Mouse (Mus musculus): Measurements from ENCODE around the gene Gm17482. TPM values are rescaled to one million over a fixed set of nuclear protein-coding genes. Genes with fewer than 3 reads are reported as not detected.
A peak's percentile ranks its signal among the peaks of the same experiment; 100 is the strongest.
"Not testable (repeated sequence)": the region's sequence is repeated elsewhere in the genome, so short reads cannot be mapped to it uniquely, and the experiment has no call there.

Gene Gm17482
- total RNA-seq (2021) = not detected
- long read RNA-seq, partial matches to known transcripts = 0 of 4 reads
- long read RNA-seq, other reads (novel, unspliced or antisense) = 4 of 4 reads

DNA sequence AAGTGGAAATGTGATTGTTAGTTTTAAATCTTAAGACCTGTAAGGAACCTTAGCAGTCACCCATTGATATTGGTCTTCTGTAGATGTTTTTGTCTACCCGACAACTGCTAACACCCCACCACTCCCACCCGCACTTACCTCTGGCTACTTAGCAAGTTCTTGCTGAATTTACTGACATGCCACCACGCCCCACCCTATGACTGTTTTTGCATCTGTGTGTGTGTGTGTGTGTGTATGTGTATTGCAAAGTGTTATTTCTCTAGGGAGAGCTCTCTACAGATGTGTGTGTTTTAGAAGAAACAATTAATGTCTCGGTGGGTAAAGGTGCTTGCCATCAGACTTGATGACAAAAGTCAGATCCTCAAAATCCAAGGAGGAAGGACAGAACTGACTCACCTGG, at the start of gene Gm17482:
Gene Gm17482 (plus strand): TSS at position 301 of the 400 bp plus-strand sequence.
- no peak for DNase-seq (ENCODE audit: low spot score in 2 of 2)

GRCm38 (mm10) chr6:115178826-115179225, 48.3 kb upstream of the Gm17482 start:
- no peak for DNase-seq (ENCODE audit: low spot score in 2 of 2)

DNA sequence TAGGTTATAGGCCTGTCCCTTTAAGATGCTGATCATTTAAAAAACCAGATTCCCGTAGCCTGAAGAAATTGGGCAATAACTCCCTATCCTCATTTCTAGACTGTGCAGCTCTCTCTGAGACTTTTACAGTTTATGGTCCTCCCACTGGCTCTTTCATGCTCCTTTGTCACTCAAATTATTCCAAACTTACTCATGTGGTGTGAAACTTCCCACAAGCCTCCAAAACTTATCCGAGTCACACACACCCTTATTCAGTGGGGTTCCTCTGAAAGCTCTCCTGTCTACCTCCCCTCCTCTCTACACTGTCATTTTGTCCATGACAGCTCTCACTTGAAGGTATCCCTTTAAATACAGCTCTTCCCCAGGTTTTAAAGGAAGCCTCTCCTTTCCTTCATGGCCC, 46.0 kb upstream of the Gm17482 start:
- DNase-seq (ENCODE audit: low spot score in 2 of 2) = no peak

DNA sequence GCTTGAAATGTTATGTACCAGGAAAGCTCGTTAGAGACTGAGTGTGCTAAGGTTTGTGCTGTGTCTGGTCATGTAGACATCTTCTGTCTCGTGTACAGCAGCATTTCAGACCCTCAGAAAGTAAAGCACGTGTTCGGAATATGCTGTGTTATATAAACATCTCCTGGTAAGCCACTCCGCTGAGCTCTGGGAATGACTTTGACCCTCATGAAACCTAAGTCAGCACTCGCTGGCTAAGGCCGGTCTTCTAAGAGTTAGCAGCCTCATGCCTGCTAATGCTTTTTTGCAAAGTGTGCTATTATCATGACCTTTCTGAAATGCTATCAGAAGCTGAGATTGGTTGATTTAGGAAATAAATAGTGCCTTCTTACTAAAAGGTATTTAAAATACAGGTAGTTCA, 36.0 kb upstream of the Gm17482 start:
- DNase-seq (ENCODE audit: low spot score in 2 of 2) = no peak

GRCm38 (mm10) chr6:115200753-115201152, 26.4 kb upstream of the Gm17482 start:
- DNase-seq (ENCODE audit: low spot score in 2 of 2) = no peak

GRCm38 (mm10) chr6:115203029-115203428, 24.1 kb upstream of the Gm17482 start:
- no peak for DNase-seq (ENCODE audit: low spot score in 2 of 2)

DNA sequence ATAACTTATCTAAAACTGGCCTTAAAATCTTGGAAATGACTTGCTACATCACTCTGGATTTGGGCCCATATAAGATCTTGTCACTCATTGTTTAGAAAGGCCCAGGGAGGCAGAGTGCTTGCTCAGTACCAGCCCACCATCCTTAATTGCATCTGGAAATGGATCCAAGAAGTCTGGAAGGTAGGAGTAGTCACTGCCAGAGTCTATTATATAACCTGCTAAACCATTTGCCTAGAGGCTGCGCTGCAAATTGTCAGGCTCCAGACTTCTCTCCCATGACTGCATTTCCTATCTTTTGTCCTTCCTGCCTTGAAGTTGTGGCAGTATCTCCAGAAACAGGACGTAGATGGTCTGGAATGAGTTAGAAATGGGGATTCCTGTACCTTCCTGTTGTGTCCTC, 17.0 kb upstream of the Gm17482 start:
- DNase-seq (ENCODE audit: low spot score in 2 of 2) = peak in 1 of 2 experiments; percentile 71

DNA sequence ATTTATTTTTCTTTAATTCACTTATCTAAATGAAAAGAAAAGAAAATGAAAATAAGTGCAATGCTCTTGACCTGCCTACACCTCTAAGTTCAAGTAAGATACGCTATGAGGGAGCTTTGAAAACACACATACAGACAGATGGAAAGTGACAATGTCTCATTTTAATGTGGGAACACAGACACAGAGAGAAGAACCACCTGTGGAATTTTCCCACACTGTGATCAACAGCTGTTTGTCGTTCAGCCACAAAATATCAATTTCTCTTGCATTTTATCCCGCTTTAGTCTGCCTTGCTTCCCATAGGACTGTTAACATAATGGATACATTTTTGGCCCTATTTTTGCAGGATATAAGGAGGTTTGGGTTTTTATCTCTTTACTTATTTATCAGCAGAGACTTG, 16.3 kb upstream of the Gm17482 start:
- no peak for DNase-seq (ENCODE audit: low spot score in 2 of 2)

GRCm38 (mm10) chr6:115212132-115212903, 14.8 kb upstream of the Gm17482 start:
- no peak for DNase-seq (ENCODE audit: low spot score in 2 of 2)

- no peak for DNase-seq (ENCODE audit: low spot score in 2 of 2)
These were observed 14.0 kb upstream of the Gm17482 start for GRCm38 (mm10) chr6:115213129-115213528.

DNA sequence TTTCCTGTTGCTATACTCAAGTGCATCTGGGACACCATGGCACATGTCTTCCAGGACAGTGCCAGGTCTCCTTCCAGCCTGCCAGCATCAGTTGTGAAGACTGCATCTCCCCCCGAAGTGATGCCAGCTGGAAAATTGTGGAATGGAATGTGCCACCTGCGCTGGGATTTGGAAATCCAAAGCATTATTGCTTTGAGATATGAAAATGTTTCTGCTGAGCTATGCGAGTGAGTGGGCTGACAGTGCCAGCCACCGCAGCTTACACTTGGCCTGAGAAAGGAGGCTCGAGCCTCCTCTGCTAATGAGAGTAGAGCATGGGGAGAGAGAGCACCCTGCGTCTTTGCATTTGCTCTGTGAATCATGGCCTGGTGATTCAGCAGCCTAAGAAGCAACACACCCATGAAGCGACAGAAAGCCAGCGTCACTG, 5.9 kb upstream of the Gm17482 start:
- DNase-seq (ENCODE audit: low spot score in 2 of 2) = peak; percentile 42 to 59

DNA sequence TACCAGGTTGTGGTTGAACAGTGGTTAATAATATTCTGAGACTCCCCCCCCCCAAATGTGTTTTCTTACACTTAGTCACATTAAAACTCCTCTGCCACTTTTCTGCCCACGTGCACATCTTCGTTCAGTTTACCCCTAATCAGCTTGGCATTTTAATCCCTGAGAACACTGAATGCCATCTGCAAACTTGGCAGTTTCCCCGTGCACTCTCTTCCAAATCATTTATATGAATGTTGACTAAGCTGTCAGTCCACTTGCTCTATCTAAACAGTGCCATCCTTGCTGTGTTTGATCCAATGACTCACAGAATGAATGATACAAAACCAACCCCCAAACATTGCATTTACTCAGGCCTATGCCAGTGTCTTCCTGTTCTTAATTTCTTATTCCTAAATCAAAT, 1.6 kb upstream of the Gm17482 start:
- peak; percentile 80 to 93 for DNase-seq (ENCODE audit: low spot score in 2 of 2)

DNA sequence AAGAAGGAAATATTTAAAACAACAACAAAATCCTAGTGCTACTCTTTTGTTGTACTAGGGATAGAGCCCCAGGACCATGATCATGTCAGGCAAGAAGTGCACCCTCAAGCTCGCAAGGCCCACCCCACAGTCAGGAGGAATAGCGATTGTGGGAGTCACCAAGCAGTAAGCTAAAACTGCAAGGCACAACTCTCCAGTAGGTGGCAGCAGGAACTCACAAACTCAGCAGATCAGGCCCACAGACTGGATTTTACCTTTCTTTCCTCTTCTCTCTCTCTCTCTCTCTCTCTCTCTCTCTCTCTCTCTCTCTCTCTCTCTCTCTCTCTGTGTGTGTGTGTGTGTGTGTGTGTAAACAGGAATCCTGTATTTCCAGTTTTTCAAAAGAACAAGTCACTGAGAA, 386 bp downstream of the Gm17482 start:
- peak; percentile 73 to 92 for DNase-seq (ENCODE audit: low spot score in 2 of 2)

GRCm38 (mm10) chr6:115230557-115230956, 3.4 kb downstream of the Gm17482 start:
- DNase-seq (ENCODE audit: low spot score in 2 of 2) = no peak

DNA sequence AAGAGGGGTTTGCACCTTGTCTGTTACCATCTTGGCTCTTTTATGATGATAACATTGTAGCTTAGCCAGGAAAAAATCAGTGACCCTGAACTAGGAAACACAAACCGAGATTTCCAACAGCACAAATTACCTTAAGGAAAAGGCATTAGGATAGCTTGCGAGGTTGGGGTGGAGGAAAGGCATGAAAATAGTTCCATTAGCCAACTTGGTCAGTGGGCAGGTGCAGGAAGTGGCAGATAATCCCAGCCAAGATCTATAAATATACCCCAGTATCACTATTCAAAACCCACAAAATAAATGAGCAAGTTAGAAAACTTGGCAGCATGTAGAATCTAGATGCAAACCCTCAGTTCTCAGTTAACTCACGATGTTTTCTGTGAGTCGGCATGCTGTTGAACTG, 4.7 kb downstream of the Gm17482 start:
- DNase-seq (ENCODE audit: low spot score in 2 of 2) = no peak

DNA sequence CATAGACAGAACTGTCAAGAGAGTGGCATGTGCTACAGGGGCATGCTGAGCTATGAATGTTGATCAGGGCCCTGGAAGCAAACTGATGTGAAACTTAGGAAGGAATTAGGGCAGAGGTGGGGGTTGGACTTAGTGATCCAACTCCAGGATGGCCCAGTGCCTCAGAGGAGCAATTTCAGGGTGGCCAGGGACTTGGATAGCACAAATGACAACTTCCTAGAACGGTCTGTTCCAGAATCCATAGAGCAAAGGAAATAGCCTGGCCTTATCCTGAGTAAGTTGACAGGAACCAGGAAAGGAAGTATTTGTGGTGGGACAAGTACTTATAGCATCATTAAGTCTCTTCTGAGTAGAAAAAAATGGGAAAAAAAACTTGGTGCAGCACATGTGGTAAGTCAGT, 5.4 kb downstream of the Gm17482 start:
- DNase-seq (ENCODE audit: low spot score in 2 of 2) = no peak

- no peak for DNase-seq (ENCODE audit: low spot score in 2 of 2)
These were observed 11.2 kb downstream of the Gm17482 start for GRCm38 (mm10) chr6:115238031-115239027.

DNA sequence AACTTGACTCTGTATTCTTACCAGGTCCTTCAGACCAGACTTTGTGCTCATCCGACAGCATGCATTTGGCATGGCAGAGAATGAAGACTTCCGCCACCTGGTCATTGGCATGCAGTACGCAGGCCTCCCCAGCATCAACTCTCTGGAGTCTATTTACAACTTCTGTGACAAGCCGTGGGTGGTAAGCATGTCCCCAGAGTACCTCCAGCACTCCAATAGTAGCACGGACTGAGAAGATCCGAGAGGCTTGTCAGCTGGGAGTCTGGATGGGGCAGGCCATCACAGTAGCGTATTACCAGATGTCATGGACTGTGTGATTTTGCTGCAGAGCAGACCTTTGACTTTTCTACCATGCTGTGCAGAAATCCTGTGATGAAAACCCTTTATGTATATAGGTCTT, 12.2 kb downstream of the Gm17482 start:
- no peak for DNase-seq (ENCODE audit: low spot score in 2 of 2)

GRCm38 (mm10) chr6:115240431-115240830, 13.3 kb downstream of the Gm17482 start:
- DNase-seq (ENCODE audit: low spot score in 2 of 2) = not testable (repeated sequence)

DNA sequence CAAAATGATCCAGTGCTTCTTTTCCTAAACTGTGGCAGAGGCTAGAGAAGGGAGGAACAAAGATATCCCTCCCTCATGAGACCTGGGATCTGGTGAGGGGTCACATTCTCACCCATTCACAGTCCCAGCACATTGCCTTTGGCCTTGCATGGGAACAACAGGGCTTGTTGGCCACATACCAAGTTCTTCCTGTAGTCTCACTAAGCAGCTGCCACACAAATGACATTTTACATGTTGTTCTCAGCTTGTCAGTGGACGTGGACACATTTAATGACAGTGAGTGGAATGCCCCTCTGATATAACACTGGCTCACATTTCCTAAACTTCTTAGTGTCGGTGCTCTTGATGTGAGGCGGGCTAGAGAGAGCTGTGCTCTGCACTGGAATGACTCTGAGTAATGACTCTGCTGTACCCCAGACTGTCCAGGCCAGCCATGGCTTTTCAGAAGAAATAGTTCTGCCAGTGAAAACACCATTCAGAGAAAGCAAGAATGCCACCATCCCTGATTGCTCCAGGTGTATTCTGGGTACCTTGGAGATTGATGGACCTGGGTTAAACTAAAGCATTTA, 14.1 kb downstream of the Gm17482 start:
- DNase-seq (ENCODE audit: low spot score in 2 of 2) = no peak

GRCm38 (mm10) chr6:115241939-115242338, 14.8 kb downstream of the Gm17482 start:
- no peak for DNase-seq (ENCODE audit: low spot score in 2 of 2)

DNA sequence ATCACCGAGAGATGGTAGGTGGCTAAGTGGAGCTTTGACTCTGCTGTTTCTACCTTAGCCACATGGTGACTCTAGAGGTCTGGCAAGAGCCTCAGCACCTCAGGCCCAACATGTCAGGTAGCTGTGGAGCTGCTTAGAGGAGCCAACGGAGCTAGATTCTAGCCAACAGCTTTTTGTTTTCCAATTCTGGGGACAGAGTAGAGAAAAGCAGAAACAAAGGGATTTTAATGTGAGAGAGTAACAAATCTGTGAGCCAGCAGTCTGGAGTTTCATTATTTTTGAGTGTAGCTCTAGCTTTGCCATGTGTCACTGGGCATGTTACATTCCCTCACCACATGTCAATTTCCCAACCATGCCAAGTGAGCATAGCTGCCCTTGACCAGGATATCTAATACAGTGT, 17.1 kb downstream of the Gm17482 start:
- no peak for DNase-seq (ENCODE audit: low spot score in 2 of 2)
